Mouse (Mus musculus) limb, embryonic 13.5 days (tissue): ENCODE measurements at regions not wholly inside any gene's neighbourhood (a gene's known extent, or its start where the extent isn't known, plus 50 kb on each side); places are given as distances from the start of the nearest gene placed in this dataset.

Source experiments
- ATAC-seq: fragments of 200-750 bp; cut with Nextera tagmentation; 2 replicates; pipeline ENCODE4 v1.8.0; 2017; ENCODE audit warnings: low read depth, moderate number of reproducible peaks, moderate TSS enrichment; ENCODE audit not compliant: low FRiP score
- H3K27ac ChIP-seq: fragments of 300-500 bp; sonication (generic); 2 replicates; pipeline ENCODE4 v1.5.1; 2015; ENCODE audit warnings: inconsistent platforms, mild to moderate bottlenecking, moderate library complexity
- H3K27me3 ChIP-seq: fragments of 300-500 bp; sonication (generic); 2 replicates; pipeline ENCODE4 v1.6.1; 2015; ENCODE audit warnings: mild to moderate bottlenecking, inconsistent platforms
- H3K36me3 ChIP-seq: fragments of 300-500 bp; sonication (generic); 2 replicates; pipeline ENCODE4 v1.6.1; 2015; ENCODE audit warnings: inconsistent platforms, mild to moderate bottlenecking, moderate library complexity
- H3K4me1 ChIP-seq: fragments of 300-500 bp; sonication (generic); 2 replicates; pipeline ENCODE4 v1.6.1; 2015; ENCODE audit warnings: inconsistent platforms
- H3K4me2 ChIP-seq: fragments of 300-500 bp; sonication (generic); replicated peaks from 2 replicates; pipeline ENCODE4 v1.6.1; 2015; ENCODE audit warnings: inconsistent platforms, mild to moderate bottlenecking, moderate library complexity
- H3K4me3 ChIP-seq: fragments of 300-500 bp; sonication (generic); 2 replicates; pipeline ENCODE4 v1.5.1; 2015; ENCODE audit warnings: moderate library complexity, mild to moderate bottlenecking, inconsistent platforms
- H3K9ac ChIP-seq: fragments of 300-500 bp; sonication (generic); 2 replicates; pipeline ENCODE4 v1.6.1; 2015; ENCODE audit warnings: mild to moderate bottlenecking, inconsistent platforms
- H3K9me3 ChIP-seq: fragments of 300-500 bp; sonication (generic); 2 replicates; pipeline ENCODE4 v1.6.1; 2016; ENCODE audit warnings: inconsistent platforms
- WGBS: fragments of 180-500 bp; shearing (Covaris S2); methylation state at CpG from one replicate; pipeline ENCODE4 v1.1.7; 2015; 5-methylcytosine and 5-hydroxymethylcytosine counted together

GRCm38 (mm10) chr13:99778747-99779146, 122.1 kb downstream of the Cartpt start:
- H3K4me2 ChIP-seq = no peak overlapping the region
- no peak for ATAC-seq
- peaks cover 31% of the 10 kb centered on the region for H3K4me1 ChIP-seq
- H3K9ac ChIP-seq = no peak overlapping the region
- no peaks in the 10 kb centered on the region for H3K27me3 ChIP-seq
- H3K36me3 ChIP-seq = no peaks in the 10 kb centered on the region
- no peaks in the 10 kb centered on the region for H3K9me3 ChIP-seq
- 80% methylated on average over 2 of the region's 2 CpGs for WGBS
- no peak overlapping the region for H3K4me3 ChIP-seq
- no peak overlapping the region for H3K27ac ChIP-seq

- Histone ChIP-seq H3K9ac (no peak overlapping the region), H3K4me2 (no peak overlapping the region), H3K36me3 (no peaks in the 10 kb centered on the region), H3K27ac (no peak overlapping the region), H3K9me3 (no peaks in the 10 kb centered on the region), H3K27me3 (no peaks in the 10 kb centered on the region), H3K4me1 (peaks cover 22% of the 10 kb centered on the region), H3K4me3 (no peak overlapping the region)
- 89% methylated on average over 9 of the region's 9 CpGs for WGBS
- ATAC-seq = no peak
These were observed 123.2 kb downstream of the Cartpt start for GRCm38 (mm10) chr13:99777736-99778135.

- H3K36me3 ChIP-seq = no peaks in the 10 kb centered on the region
- peaks cover 52% of the 10 kb centered on the region for H3K4me1 ChIP-seq
- peak; percentile 82 for ATAC-seq
- no peak overlapping the region for H3K4me3 ChIP-seq
- H3K9ac ChIP-seq = no peak overlapping the region
- H3K4me2 ChIP-seq = no peak overlapping the region; the same call in 1 of the 2 replicates
- 18% methylated on average over 5 of the region's 5 CpGs for WGBS
- no peaks in the 10 kb centered on the region for H3K27me3 ChIP-seq
- no peaks in the 10 kb centered on the region for H3K9me3 ChIP-seq
- H3K27ac ChIP-seq = peak overlapping the region; percentile 78; the same call in 1 of the 2 replicates
These were observed 134.9 kb downstream of the Cartpt start for GRCm38 (mm10) chr13:99765965-99766364.

- peak overlapping the region; percentile 10; the same call in 1 of the 2 replicates for H3K27ac ChIP-seq
- ATAC-seq = no peak
- WGBS = 72% methylated on average over 3 of the region's 3 CpGs
- no peaks in the 10 kb centered on the region for H3K36me3 ChIP-seq
- no peaks in the 10 kb centered on the region for H3K27me3 ChIP-seq
- H3K4me3 ChIP-seq = no peak overlapping the region
- H3K4me2 ChIP-seq = no peak overlapping the region
- H3K4me1 ChIP-seq = peaks cover 52% of the 10 kb centered on the region
- no peaks in the 10 kb centered on the region for H3K9me3 ChIP-seq
- no peak overlapping the region for H3K9ac ChIP-seq
These were observed 136.1 kb downstream of the Cartpt start for GRCm38 (mm10) chr13:99764764-99765163.

GRCm38 (mm10) chr13:99764097-99764714, 136.7 kb downstream of the Cartpt start:
- Histone ChIP-seq H3K4me3 (no peak overlapping the region), H3K27me3 (no peaks in the 10 kb centered on the region), H3K36me3 (no peaks in the 10 kb centered on the region), H3K4me1 (peaks cover 56% of the 10 kb centered on the region), H3K4me2 (no peak overlapping the region), H3K27ac (peak overlapping the region; percentile 39; the same call in 1 of the 2 replicates), H3K9ac (no peak overlapping the region), H3K9me3 (no peaks in the 10 kb centered on the region)
- 60% methylated on average over 6 of the region's 6 CpGs for WGBS
- no peak for ATAC-seq

GRCm38 (mm10) chr13:99761843-99762242, 139.0 kb downstream of the Cartpt start:
- no peaks in the 10 kb centered on the region for H3K36me3 ChIP-seq
- 65% methylated on average over 9 of the region's 9 CpGs for WGBS
- H3K9ac ChIP-seq = no peak overlapping the region
- H3K4me3 ChIP-seq = no peak overlapping the region
- H3K27ac ChIP-seq = no peak overlapping the region; the same call in 1 of the 2 replicates
- H3K4me2 ChIP-seq = no peak overlapping the region
- H3K4me1 ChIP-seq = peaks cover 52% of the 10 kb centered on the region
- H3K27me3 ChIP-seq = no peaks in the 10 kb centered on the region
- H3K9me3 ChIP-seq = no peaks in the 10 kb centered on the region
- ATAC-seq = no peak

- Histone ChIP-seq H3K4me2 (no peak overlapping the region), H3K9me3 (no peaks in the 10 kb centered on the region), H3K4me3 (no peak overlapping the region), H3K4me1 (peaks cover 48% of the 10 kb centered on the region), H3K27me3 (no peaks in the 10 kb centered on the region), H3K36me3 (no peaks in the 10 kb centered on the region), H3K9ac (no peak overlapping the region), H3K27ac (no peak overlapping the region; the same call in 1 of the 2 replicates)
- whole genome bisulfite sequencing = 67% methylated on average over 4 of the region's 4 CpGs
- ATAC-seq = no peak
These were observed 139.5 kb downstream of the Cartpt start for GRCm38 (mm10) chr13:99761423-99761822.

- WGBS = 72% methylated on average over 4 of the region's 4 CpGs
- no peak overlapping the region for H3K9ac ChIP-seq
- no peak overlapping the region for H3K4me2 ChIP-seq
- no peak overlapping the region for H3K4me3 ChIP-seq
- no peak overlapping the region for H3K27ac ChIP-seq
- H3K36me3 ChIP-seq = no peaks in the 10 kb centered on the region
- H3K4me1 ChIP-seq = peaks cover 40% of the 10 kb centered on the region
- ATAC-seq = no peak
- H3K9me3 ChIP-seq = no peaks in the 10 kb centered on the region
- no peaks in the 10 kb centered on the region for H3K27me3 ChIP-seq
These were observed 140.2 kb downstream of the Cartpt start for GRCm38 (mm10) chr13:99760646-99761045.

GRCm38 (mm10) chr13:99759256-99760044, 141.4 kb downstream of the Cartpt start:
- ATAC-seq = no peak
- Histone ChIP-seq H3K27me3 (no peaks in the 10 kb centered on the region), H3K27ac (no peak overlapping the region), H3K9ac (no peak overlapping the region), H3K4me1 (peaks cover 30% of the 10 kb centered on the region), H3K36me3 (no peaks in the 10 kb centered on the region), H3K4me3 (no peak overlapping the region), H3K9me3 (no peaks in the 10 kb centered on the region), H3K4me2 (no peak overlapping the region)
- 59% methylated on average over 10 of the region's 10 CpGs for WGBS

GRCm38 (mm10) chr13:99754701-99755100, 146.2 kb downstream of the Cartpt start:
- 0 out of 2 replicates have a peak, but pooled peaks cover 2% of the 10 kb centered on the region for H3K27me3 ChIP-seq
- ATAC-seq = no peak
- H3K9ac ChIP-seq = no peak overlapping the region
- no peaks in the 10 kb centered on the region for H3K9me3 ChIP-seq
- H3K4me2 ChIP-seq = no peak overlapping the region
- H3K4me3 ChIP-seq = no peak overlapping the region
- H3K27ac ChIP-seq = no peak overlapping the region
- H3K4me1 ChIP-seq = 0 out of 2 replicates have a peak, but pooled peaks cover 6% of the 10 kb centered on the region
- WGBS = 75% methylated on average over 5 of the region's 5 CpGs
- no peaks in the 10 kb centered on the region for H3K36me3 ChIP-seq

GRCm38 (mm10) chr13:99754251-99754652, 146.6 kb downstream of the Cartpt start:
- H3K9me3 ChIP-seq = no peaks in the 10 kb centered on the region
- H3K27ac ChIP-seq = no peak overlapping the region
- H3K4me2 ChIP-seq = no peak overlapping the region
- no peaks in the 10 kb centered on the region for H3K36me3 ChIP-seq
- no peak overlapping the region for H3K9ac ChIP-seq
- ATAC-seq = no peak
- H3K4me1 ChIP-seq = 0 out of 2 replicates have a peak, but pooled peaks cover 3% of the 10 kb centered on the region
- H3K27me3 ChIP-seq = 0 out of 2 replicates have a peak, but pooled peaks cover 2% of the 10 kb centered on the region
- H3K4me3 ChIP-seq = no peak overlapping the region
- whole genome bisulfite sequencing = 61% methylated on average over 5 of the region's 5 CpGs

GRCm38 (mm10) chr13:99753526-99753925, 147.4 kb downstream of the Cartpt start:
- Histone ChIP-seq H3K4me1 (0 out of 2 replicates have a peak, but pooled peaks cover 2% of the 10 kb centered on the region), H3K27me3 (0 out of 2 replicates have a peak, but pooled peaks cover 2% of the 10 kb centered on the region), H3K4me2 (no peak overlapping the region), H3K9me3 (no peaks in the 10 kb centered on the region), H3K36me3 (no peaks in the 10 kb centered on the region), H3K4me3 (no peak overlapping the region), H3K27ac (no peak overlapping the region), H3K9ac (no peak overlapping the region)
- ATAC-seq = no peak
- 88% methylated on average over 3 of the region's 3 CpGs for WGBS
